Mouse (Mus musculus): ENCODE measurements around the gene Ubl4b.
A peak's percentile ranks its signal among the peaks of the same experiment; 100 is the strongest.

The Ubl4b gene

DNA sequence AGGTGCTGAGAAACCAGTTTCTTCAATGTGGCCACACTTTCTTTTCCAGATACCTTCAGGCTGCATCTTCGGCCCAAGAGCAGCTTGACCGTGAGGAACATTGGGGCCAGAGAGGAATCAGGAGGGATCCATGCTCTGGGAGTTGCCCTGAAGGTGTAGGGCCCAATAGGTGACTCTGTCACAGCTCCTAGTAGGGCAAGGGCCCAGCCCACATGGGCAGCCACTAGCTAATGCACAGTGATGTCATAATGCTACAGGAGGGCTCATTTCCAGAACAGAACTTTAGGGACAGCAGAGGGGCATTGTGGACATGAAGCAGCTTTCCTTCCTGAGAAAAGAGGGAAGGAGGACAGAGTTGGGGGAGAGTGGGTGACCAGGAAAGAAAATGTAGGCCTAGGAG lies at the start of gene Ubl4b:
Ubl4b (minus strand) TSS at position 232 of the 400 bp plus-strand sequence.
- DNase-seq = no peak

DNA sequence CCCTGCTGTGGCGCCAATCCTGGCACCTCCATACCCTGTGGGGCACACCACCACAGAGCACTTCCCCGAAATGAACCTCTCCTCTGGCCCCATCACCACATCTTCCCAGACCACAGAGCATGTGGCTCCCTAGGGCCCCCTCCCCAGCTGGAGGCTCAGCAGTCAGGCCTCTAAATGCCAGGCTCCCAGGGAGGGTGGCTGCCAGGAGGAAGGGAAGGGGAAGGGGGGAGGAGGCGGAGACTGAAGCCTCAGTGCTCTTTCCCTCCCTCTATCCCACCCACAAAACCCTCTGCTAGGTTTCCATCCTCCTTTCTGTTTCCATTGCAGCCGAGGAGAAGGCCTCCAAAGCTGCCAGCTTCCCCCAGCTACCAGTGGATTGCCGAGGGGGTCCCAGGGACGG lies 45.3 kb upstream of the Ubl4b start:
- DNase-seq = no peak

DNA sequence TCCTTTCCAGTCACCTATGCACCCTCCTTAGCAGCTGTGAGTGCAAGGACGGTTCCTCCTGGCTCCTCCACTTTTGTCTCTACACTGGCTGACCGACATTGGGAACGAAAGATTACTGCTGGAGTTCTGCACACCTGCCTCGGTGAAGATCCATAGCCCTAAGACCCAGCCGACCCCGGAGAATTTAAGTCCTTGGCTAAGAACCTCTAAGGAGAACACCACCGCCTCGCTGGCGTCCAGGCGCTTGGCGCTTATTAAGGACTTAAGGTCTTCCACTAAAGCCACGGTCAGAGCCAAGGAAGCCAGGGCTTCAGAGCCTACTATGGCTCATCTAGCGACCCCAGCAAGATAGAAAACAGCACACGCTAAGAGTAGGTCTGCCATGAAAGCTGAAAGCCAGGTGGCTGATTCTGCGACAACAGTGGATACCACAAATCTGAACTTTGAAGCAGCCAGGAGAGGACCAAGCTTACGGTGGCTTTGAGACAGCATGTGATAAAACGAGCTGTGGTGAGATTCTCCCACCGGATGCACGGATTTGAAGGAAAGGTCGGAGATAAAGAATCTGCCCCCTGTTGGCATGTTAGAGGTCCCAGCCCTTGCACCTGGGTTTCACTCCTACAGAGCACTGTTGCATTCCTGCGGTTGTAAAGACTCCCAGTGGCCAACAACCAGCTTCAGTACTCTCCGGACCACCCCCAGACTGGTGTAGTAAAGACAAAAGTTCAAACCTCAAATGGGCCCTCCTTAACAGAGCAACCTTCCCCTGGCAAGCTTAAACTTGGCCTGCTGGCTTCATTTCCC lies 42.9 kb upstream of the Ubl4b start:
- DNase-seq = no peak

DNA sequence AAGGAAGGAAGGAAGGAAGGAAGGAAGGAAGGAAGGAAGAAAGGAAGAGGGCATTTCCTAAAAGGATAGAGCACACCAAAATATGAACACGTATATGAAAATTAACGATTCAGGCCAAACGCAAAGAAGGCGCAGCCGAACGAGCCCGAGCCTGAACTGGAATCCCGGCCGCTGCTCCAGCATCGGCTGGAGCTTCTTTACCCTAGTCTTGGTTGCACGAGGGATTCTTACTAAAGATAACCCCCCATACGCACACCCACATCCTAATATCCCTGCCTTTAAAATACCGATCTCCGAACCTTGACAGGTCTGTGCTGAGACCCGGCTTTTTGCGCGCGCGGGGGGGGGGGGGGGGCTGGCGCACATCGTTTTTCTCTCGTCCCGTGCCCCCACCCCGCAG lies 42.3 kb upstream of the Ubl4b start:
- DNase-seq = no peak

DNA sequence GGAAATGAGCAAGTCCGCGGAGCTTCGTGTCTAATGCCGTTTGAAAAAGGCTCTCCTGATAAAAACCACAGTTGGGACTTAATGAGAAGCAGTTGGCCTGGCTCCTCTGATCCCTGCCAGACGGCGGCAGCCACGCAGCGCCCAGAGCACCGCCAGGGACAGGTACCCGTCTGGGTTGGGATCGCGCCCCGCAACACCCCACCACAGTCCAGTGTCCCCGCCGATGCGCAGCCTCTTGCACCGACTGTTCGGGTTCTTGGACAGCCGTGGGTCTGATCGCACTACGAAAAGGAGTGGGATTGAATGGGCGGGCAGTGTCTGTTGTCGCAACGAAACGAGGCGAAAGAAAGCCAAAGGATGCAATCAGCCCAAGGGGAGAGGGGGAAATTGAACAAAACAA lies 41.7 kb upstream of the Ubl4b start:
- DNase-seq = no peak

DNA sequence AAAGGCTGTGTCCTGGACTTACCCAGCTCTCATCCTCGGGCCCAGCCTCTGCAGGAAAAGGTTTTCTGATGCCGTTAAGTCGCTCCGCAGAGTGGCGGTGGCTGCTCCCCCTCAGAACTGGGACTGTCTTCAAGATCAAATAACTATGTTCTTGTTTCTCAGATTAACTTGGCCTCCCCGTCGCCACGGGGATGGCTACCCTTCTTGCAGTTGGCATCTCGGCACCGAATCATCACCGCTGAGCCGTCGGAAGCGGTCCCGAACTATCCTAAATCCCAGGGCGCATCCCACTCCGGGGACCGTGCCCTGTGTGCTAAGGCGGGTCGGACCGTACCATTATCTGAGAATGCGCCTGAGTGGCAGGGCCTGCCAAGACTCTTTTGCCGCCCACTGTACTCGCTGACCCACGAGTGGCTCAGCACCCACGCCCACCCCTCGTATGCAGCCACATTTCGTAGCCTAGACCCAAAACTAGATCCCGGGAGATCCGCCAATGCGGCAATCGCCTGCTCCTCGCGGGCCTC lies 41.1 kb upstream of the Ubl4b start:
- DNase-seq = no peak

DNA sequence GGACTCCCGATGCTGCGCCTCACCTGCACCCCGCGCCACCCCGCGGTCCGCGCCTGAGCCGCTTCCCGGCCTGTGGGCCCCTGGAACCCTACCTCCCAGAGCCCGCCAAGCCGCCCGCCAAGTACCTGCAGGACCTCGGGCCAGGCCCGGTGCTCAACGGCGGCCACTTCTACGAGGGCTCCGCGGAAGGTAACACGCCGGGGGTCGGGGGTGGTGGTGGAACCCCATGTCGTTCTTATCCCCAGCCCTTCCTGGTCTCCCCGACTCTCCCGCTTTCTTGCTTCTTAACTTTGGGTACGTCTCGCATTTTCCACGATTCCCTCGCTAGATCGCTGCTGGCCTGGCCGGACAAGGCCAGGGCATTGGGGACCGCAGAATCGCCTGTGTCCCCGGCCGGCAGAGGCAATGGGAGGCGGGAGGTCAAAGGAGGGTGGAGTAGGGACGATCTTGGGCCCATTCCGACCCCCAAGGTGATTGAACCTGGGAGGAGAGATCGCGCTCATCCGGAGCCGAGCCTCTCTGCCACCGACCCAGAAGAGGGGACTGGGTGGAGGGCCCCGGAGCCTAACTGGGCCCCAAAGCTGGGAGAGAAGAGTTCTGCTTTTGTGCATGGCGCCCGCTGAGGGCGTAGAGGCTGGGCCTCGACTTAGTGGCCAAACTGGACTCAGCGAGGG lies 40.5 kb upstream of the Ubl4b start:
- no peak for DNase-seq

DNA sequence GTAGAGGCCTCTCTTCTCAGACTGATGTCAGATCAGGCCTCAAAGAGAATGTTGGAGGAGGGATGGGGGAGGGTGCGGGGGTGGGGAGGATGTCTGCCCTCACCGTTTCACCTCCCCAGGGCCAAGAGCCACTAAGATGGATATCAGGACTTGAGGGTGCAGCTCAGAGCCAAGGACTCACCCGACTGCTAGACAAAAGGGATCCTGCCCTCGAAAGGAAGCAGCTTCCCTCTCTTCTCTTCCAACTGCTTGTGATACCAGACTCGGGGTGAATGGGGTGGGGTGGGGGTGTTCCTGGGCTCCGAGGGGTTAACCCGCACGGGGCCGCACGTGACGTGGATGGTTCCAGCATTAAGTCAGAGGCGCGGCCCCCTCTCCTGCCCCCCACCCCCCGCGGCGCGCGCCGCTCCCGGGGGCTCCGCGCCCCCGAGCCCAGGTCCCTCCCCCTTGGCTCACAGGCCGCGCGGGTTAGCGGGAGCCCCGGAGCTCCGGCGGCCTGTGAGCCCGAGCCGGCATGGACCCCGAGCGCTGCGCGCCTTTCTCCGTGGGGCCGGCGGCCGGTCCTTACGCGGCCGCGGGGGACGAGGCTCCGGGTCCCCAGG lies 39.9 kb upstream of the Ubl4b start, which contains the start of gene Alx3:
Alx3 (plus strand) TSS at position 370 of the 602 bp plus-strand sequence.
- no peak for DNase-seq

DNA sequence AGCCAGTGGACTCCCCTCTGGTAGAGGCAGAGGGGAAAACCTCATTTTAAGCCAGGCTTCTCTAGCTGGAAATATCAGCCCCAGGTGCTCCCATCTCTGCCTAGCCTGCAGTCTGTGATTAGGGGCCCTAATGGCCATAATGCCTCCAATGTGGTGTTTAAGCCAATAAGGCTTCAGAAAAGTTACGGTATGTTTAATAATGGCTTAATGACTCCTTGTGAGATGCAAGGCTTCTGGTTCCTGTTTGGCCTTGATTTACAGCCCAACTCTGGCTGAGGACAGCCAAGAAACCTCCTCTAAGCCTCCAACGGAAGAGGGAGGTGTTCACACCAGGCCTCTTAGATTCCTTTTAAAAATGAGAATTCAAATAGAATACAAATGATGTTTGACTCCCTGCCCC lies 38.8 kb upstream of the Ubl4b start:
- no peak for DNase-seq

DNA sequence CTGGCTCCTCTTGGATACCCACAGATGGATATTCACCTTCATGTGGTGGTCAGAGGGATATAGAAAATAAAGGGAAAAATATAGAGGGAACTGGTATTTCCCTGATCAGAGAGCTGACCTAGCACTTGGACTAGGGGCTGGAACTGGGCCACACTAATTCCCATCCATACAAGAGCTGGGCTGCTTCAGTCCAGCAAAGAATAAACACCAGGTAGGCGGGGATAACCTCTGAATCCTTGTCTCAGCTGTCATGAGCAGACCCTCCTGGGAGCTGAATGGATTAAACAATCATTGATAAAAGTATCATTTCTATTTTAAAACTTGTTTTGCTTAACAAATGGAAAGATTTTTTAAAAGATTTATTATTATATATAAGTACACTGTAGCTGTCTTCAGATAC lies 36.7 kb upstream of the Ubl4b start:
- no peak for DNase-seq

DNA sequence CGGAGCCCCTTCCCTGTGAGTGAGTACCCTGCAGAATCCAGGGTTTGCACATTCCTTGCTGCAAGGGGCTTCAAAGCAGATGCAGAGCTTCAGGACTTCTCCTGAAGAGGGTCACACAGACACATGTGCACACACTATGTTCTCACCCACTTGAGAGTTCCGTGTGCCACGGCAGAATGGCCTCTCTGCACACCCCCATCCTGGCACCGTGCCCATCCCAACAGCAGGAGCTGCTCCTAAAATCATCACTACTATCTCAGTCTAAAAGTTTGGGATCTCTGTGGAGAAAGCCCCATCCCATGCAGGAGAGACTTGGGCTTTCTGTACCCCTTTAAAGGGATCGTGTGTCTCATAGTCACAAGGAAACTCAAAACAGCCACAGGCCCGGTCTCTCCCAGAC lies 31.6 kb upstream of the Ubl4b start:
- no peak for DNase-seq

DNA sequence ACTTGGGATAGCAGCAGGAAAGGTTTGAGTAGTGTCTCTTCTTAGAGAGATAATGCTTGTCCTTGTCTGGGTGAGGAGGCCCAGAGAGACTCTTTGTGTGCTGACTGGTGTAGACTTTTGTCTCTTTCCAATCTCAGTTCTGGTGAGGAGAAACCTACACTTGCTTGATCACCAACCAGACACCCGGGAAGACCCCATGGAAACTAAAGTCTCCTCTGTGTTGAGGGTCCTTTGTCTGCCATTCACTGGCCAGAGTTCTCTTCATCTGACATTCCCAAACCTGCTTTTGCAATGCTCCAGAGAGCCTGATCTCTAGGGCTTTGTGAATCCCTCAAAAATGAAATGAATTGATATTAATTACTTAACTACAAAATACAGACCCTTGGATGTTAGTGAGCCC lies 29.0 kb upstream of the Ubl4b start:
- no peak for DNase-seq

DNA sequence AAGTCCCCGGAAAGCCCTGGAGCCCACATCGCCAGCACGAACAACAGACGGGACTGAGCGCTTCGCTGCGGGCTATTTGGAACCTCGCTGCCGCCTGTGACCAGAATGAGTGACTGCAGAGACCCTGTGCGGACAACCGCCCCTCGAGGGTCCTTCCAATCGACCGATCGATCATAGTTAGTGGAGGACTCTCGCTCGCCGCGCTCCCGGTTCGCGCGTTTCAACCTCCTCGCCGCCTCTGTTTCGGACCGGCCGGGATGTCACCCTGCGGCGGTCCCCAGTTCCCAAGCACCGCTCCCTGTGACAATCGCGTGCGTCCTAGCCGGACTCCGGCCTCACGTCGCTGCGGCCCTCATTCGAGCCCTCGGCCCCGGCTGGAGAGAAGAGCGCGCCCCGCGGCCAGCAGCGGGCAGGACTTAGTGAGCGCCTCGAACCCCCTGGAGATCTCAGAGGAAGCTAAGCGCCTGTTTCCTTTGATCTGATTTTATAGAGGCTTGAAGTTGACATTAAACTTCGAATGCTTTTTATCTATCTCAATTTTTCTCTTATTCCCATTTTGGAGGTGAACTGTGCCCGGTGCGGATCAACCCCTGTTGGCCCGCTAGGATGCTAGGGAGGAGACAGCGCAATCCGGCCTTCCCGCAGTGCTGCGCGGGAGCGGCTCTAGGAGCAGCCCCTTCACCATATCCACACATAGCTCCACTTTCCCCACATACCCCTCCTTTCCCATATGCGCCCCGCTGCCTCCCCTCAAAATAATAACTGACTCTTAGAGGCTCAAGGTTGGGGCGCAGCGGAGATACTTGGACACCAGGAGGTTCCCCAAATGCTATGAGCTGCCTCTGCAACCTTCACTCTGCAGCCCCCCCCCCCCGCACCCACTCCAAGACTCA lies 28.2 kb upstream of the Ubl4b start:
- no peak for DNase-seq

DNA sequence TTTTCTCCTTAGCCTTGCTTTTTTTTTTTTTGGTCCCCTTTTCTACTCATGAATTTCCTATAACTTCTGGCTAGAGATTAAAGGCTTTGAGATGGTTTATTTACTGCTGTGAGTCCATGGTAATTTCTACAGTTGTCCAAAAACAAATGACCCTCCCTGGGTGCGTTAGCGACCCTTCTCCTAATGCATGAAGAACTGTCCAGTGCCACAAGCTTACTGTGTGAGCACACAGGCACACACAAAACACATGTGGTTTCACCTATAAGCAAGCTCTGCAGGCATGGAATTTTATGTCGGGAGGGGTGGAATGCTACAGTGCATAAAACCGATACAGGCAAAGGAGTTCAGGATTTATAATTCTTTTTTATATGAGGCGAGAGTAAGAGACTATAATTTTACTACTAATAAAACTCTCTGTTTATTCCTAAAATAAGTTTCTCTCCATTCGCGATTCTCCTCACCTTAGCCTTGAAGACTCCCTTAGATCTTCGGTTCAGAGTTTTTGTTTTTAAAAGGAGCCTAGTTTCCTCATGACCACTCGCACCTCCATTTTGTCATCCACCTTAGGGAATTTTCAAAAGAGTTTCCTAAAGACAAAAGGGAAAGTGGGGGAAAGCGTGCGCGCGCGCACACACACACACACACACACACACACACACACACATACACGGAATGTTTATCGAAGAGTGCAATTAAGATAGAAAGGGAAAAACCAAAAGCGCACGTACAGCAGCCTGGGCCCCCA lies 27.4 kb upstream of the Ubl4b start:
- DNase-seq = no peak

DNA sequence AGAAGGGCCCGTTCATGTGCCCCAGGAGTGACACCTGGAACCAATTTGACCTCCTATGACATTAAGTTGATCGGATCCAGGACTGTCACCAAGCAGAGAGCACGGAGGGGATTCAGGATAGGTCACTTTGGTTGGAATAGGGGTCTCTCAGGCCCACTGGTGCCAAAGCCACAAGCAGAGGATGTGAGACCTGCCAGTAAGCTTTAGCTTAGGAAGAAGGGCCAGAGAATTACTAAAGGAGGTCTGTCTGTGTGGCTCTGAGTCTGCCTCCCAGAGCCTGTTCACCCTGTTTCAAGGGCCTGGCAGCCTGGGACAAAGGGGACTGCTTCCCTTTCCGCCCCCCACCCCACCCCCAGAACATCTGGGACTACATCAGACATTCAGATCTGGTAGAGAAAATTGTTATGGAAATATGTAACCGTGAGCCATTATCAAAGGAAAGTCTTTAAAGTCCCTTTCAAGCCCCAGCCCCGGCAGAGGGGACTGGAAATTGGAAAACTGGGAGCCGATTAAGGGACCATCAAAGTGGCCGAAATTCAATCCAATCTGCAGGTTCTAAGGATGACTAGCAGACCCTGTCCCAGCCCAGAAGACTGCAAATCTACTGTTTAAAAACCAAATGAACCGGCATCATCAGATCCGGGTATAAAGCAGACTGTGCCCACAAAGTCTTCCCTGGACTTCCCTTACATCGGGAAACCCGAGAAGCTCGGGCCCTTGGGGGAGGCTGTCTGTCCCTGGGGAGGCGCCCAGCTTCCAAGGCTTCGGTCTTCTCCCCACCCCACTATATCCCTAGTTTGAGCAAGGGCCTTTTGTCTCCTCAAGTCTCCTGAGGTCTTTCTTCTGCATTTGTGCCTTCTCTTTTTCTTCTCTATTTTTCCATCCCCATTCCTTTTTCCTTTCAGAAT lies 26.5 kb upstream of the Ubl4b start:
- no peak for DNase-seq

DNA sequence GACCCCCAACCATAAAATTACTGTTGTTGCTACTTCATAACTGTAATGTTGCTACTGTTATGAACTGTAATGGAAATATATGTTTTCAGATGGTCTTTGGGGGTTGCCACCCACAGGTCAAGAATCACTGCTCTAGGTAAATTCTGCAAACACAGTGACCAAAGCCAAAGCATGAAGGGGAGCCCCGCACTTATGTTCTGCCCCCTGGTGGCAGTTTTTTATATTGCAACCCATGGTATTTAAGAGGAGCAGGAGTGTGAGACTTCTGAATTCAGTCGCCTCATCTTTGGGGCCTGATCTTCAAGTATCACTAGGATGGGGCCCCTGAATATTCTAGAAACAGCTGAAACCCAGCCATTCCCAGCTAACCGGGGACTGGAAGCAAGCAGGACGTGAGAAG lies 24.6 kb upstream of the Ubl4b start:
- DNase-seq = peak; percentile 54

DNA sequence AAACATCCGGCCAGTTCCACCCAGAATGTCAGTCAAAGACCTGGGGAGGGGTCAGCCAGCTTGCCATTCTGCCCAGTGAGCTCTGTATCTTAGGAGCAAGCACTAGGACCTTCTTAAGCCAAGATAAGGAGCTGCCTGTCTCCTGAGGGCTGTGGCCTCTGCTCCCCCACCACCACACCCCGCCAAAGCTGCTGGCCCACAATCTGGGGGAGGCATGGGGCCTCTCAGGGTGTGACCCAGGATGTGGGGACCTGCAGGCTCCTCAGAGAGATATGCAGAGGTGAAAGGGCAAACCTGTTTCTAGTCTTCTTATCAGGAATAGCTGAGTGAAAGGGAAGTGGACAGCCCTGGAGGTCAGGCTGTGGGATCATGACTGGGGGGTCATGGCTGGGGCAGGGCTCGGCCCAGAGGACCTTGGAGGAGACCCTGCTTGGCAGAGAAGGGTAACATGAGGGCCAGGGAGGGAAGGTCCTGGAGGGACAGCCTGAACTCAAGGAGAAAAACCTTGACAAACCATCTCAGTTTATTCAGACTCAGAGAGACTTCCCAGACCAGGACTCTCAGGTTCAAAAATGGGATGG lies 23.0 kb upstream of the Ubl4b start:
- DNase-seq = no peak

DNA sequence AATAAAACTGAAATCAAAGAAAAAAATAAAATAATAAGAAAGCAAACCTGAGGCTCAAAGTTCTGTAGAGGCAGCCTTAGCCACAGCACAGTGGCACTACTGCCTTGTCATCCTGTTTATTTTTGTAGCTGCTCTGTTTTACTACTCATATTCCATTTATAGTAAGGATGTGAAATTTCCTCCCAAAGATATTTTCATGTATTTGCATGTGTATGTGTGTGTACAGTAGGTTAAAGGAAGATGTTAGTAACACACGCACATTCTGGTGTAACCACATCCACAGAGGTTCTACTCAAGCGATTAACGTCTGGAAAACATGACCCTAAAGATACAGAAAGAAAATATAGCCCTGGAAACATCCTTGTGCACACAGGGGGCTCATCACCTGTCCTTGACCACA lies 21.9 kb upstream of the Ubl4b start:
- DNase-seq = no peak

DNA sequence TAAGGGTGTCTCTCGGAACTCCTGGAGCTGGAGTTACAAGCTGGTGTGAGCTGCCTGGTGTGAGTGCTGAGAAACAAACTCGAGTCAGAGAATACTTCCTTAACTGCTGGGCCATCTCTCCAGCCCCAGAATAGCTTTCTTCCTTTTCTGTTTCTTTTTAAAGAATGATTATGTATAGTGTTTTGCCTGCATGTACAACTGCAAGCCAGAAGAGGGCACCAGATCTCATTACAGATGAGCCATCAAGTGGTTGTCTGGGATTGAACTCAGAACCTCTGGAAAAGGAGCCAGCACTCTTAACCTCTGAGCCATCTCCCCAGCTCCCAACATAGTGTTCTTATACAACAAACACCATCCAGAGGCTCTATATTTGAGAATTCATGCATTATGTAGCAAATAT lies 16.3 kb upstream of the Ubl4b start:
- no peak for DNase-seq

DNA sequence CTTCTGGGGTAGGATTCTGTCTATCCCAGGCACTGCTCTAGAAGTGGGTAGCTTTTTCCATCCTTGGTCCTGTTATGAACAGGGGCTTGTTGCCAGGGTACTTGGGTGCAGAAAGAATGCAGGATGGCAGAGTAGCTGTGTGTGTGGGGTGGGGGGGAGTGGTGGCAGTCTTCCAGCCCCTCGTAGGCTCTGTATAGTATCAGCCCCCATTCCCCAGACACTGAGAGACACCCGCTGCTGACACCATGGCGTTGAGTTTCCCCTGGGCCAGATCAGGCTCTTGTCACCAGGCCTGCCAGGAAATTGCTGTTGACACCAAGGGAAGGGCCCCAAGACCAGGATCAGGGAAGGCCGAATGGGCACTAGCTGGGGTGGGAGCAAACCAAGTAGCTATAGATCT lies 13.8 kb upstream of the Ubl4b start:
- DNase-seq = no peak

DNA sequence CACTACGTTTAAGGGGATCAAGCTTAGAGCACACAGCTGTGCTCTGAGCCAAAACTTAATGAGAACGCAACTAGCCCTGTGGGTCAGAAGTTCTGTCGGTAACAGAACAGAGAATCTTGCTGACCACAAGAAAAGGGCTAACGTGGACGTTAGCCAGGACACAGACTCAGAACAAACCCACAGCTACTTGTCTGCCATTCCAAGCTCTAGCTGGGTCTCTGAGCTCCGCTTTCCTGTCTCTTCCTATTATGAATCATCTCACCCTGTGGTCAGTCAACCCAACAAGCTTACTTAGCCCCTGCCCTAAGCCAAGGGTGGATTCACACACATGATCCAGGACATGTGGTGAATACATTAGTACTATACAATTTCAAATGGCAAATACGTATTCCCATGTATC lies 12.9 kb upstream of the Ubl4b start:
- DNase-seq = no peak

Data from cerebellum, adult 9-11 months (tissue).